Mouse (Mus musculus) testis, adult 2 months (tissue): ENCODE measurements around the gene Agrp.

Experiments used
- CTCF ChIP-seq: fragments of 200-500 bp; IDR thresholded peaks from 2 replicates; pipeline ENCODE4 v1.5.1; 2012; ENCODE audit warnings: low read depth, mild to moderate bottlenecking, inconsistent platforms, low read length, moderate library complexity; ENCODE audit not compliant: control insufficient read depth, insufficient read depth, insufficient replicate concordance
- POLR2A ChIP-seq: fragments of 200-500 bp; IDR thresholded peaks from 2 replicates; pipeline ENCODE4 v1.6.1; 2012; ENCODE audit warnings: low read depth, mild to moderate bottlenecking, inconsistent platforms, low read length, moderate library complexity; ENCODE audit not compliant: control insufficient read depth

- TF ChIP-seq POLR2A = no peak
- TF ChIP-seq CTCF = no peak
Measured at GRCm38 (mm10) chr8:105544544-105545205, 92.5 kb downstream of the Agrp start.
